Mouse (Mus musculus) CH12.LX (cell line): ENCODE results near the gene Vmn1r90. TPM values are rescaled to one million over a fixed set of nuclear protein-coding genes. Genes with fewer than 3 reads are reported as not detected.

Experiments
- DNase-seq: peaks from one replicate; pipeline ENCODE4 v3.0.0-alpha.2; 2013; ENCODE audit errors: extremely low read depth
- H3K27ac ChIP-seq: 2 replicates; pipeline ENCODE4 v1.5.1; 2012; ENCODE audit warnings: low read depth, mild to moderate bottlenecking, control low read depth, moderate library complexity; ENCODE audit not compliant: insufficient read depth
- H3K27me3 ChIP-seq: replicated peaks from 2 replicates; pipeline ENCODE3; 2012; ENCODE audit warnings: inconsistent platforms
- H3K36me3 ChIP-seq, 2 experiments: replicated peaks in 1 of 2; 2 replicates each; pipeline versions ENCODE3 to v1.6.1; 2012; ENCODE audit warnings: inconsistent platforms in 1 of 2, low read length in 1 of 2, mild to moderate bottlenecking in 1 of 2, mixed read lengths in 1 of 2, moderate library complexity in 1 of 2; ENCODE audit not compliant: control insufficient read depth in 1 of 2, insufficient read depth in 1 of 2
- H3K4me1 ChIP-seq, 2 experiments: 2 replicates each; pipeline ENCODE4 v1.6.1; 2012; ENCODE audit warnings: inconsistent platforms in 1 of 2, moderate library complexity in 1 of 2; ENCODE audit not compliant: insufficient read depth in 2 of 2, control insufficient read depth in 1 of 2
- H3K4me2 ChIP-seq: 2 replicates; pipeline ENCODE4 v1.6.1; 2012; ENCODE audit warnings: low read depth, mild to moderate bottlenecking, control low read depth; ENCODE audit not compliant: poor library complexity, insufficient read depth, severe bottlenecking
- H3K4me3 ChIP-seq, 3 experiments: fragments of 150-350 bp in 1 of 3; sonication (generic) in 1 of 3; replicated peaks in 1 of 3; 2 replicates each; pipeline versions ENCODE3 to v1.5.1; 2011 to 2012; ENCODE audit warnings: low read depth in 2 of 3, low read length in 2 of 3, mild to moderate bottlenecking in 2 of 3, moderate library complexity in 2 of 3, control low read depth in 1 of 3, improper control_type of control experiment in 1 of 3, inconsistent platforms in 1 of 3, mixed read lengths in 1 of 3; ENCODE audit not compliant: poor library complexity in 1 of 3
- H3K79me2 ChIP-seq: replicated peaks from 2 replicates; pipeline ENCODE4 v1.6.1; 2012; ENCODE audit warnings: mild to moderate bottlenecking, moderate library complexity; ENCODE audit not compliant: control insufficient read depth, poor library complexity, insufficient read depth, severe bottlenecking; ENCODE audit errors: extremely low read depth
- H3K9ac ChIP-seq: 2 replicates; pipeline ENCODE4 v1.6.1; 2012; ENCODE audit warnings: low read depth, mild to moderate bottlenecking, control low read depth, moderate library complexity; ENCODE audit not compliant: insufficient read depth
- H3K9me3 ChIP-seq: replicated peaks from 2 replicates; pipeline ENCODE3; 2012; ENCODE audit warnings: low read length, inconsistent platforms, mixed read lengths
- CHD1 ChIP-seq: IDR thresholded peaks from 2 replicates; pipeline ENCODE4 v1.6.1; 2012; ENCODE audit warnings: low read depth, low read length, improper control_type of control experiment, inconsistent platforms
- E2F4 ChIP-seq: IDR thresholded peaks from 2 replicates; pipeline ENCODE4 v1.6.1; 2011; ENCODE audit warnings: low read depth, low read length, improper control_type of control experiment; ENCODE audit not compliant: insufficient replicate concordance
- IRF4 ChIP-seq: IDR thresholded peaks from 2 replicates; pipeline ENCODE4 v1.6.1; 2014; ENCODE audit warnings: low read depth, mild to moderate bottlenecking, inconsistent platforms, low read length, improper control_type of control experiment
- JUND ChIP-seq: conservative IDR thresholded peaks from 2 replicates; pipeline ENCODE4 v1.6.1; 2011; ENCODE audit warnings: low read depth, low read length, improper control_type of control experiment
- KAT2A ChIP-seq: IDR thresholded peaks from 2 replicates; pipeline ENCODE4 v1.6.1; 2012; ENCODE audit warnings: low read length, improper control_type of control experiment, inconsistent platforms; ENCODE audit not compliant: insufficient replicate concordance
- MAFK ChIP-seq: IDR thresholded peaks from 2 replicates; pipeline ENCODE4 v1.6.1; 2011; ENCODE audit warnings: low read length, improper control_type of control experiment; ENCODE audit not compliant: insufficient replicate concordance
- MEF2A ChIP-seq: IDR thresholded peaks from 2 replicates; pipeline ENCODE4 v1.6.1; 2014; ENCODE audit warnings: low read depth, mild to moderate bottlenecking, inconsistent platforms, low read length, improper control_type of control experiment, borderline replicate concordance
- MXI1 ChIP-seq: IDR thresholded peaks from 2 replicates; pipeline ENCODE4 v1.6.1; 2011; ENCODE audit warnings: mild to moderate bottlenecking, low read depth, low read length, improper control_type of control experiment
- MYC ChIP-seq: IDR thresholded peaks from 2 replicates; pipeline ENCODE4 v1.6.1; 2011; ENCODE audit warnings: low read depth, mild to moderate bottlenecking, improper control_type of control experiment, low read length
- NELFE ChIP-seq: IDR thresholded peaks from 2 replicates; pipeline ENCODE4 v1.6.1; 2011; ENCODE audit warnings: low read depth, low read length, improper control_type of control experiment
- NRF1 ChIP-seq: IDR thresholded peaks from 2 replicates; pipeline ENCODE4 v1.6.1; 2014; ENCODE audit warnings: low read depth, mild to moderate bottlenecking, inconsistent platforms, low read length, improper control_type of control experiment, moderate library complexity
- POLR2A ChIP-seq: IDR thresholded peaks from 2 replicates; pipeline ENCODE4 v1.6.1; 2011; ENCODE audit warnings: low read depth, mild to moderate bottlenecking, improper control_type of control experiment, low read length
- SMC3 ChIP-seq: IDR thresholded peaks from 2 replicates; pipeline ENCODE4 v1.6.1; 2011; ENCODE audit warnings: low read depth, low read length, improper control_type of control experiment
- TBP ChIP-seq: conservative IDR thresholded peaks from 2 replicates; pipeline ENCODE4 v1.6.1; 2011; ENCODE audit warnings: low read depth, low read length, improper control_type of control experiment
- TCF12 ChIP-seq: IDR thresholded peaks from 2 replicates; pipeline ENCODE4 v1.6.1; 2014; ENCODE audit warnings: low read depth, mild to moderate bottlenecking, inconsistent platforms, low read length, improper control_type of control experiment
- UBTF ChIP-seq: IDR thresholded peaks from 2 replicates; pipeline ENCODE4 v1.6.1; 2012; ENCODE audit warnings: low read depth, mild to moderate bottlenecking, inconsistent platforms, low read length, improper control_type of control experiment, moderate library complexity
- USF1 ChIP-seq: IDR thresholded peaks from 2 replicates; pipeline ENCODE4 v1.6.1; 2014; ENCODE audit warnings: low read depth, mild to moderate bottlenecking, inconsistent platforms, low read length, improper control_type of control experiment
- USF2 ChIP-seq: conservative IDR thresholded peaks from 2 replicates; pipeline ENCODE4 v1.6.1; 2011; ENCODE audit warnings: low read depth, low read length, improper control_type of control experiment
- ZKSCAN1 ChIP-seq: IDR thresholded peaks from 2 replicates; pipeline ENCODE4 v1.6.1; 2012; ENCODE audit warnings: low read depth, inconsistent platforms, low read length, improper control_type of control experiment, borderline replicate concordance
- ZNF384 ChIP-seq: IDR thresholded peaks from 2 replicates; pipeline ENCODE4 v1.6.1; 2012; ENCODE audit warnings: low read depth, low read length, improper control_type of control experiment, inconsistent platforms
- dilution Hi-C: fragments of 300-500 bp; cut with MboI; formaldehyde crosslinking; loops from 2 replicates; pipeline ENCODE4 v1.14.3; 2020; ENCODE audit warnings: low sequenced_read_pairs; ENCODE audit not compliant: extremely low pct_unique_long_range_greater_than_20kb, extremely low pct_ligation_motif_present
- in situ Hi-C: fragments of 300-500 bp; cut with MboI; formaldehyde crosslinking; loops from 3 replicates; pipeline ENCODE4 v1.14.3; 2019; ENCODE audit warnings: low sequenced_read_pairs, low pct_ligation_motif_present, low pct_unique_long_range_greater_than_20kb, mixed read lengths
- polyA plus RNA-seq: library from polyadenylated mRNA; unstranded; fragments of >175 nt; gene quantifications from 2 replicates; pipeline ENCODE4 v1.2.1, GENCODE M21; 2012; ENCODE audit warnings: low read depth; ENCODE audit not compliant: insufficient read length
- total RNA-seq, 2 experiments: library from RNA; depleted of rRNA; stranded (reverse); fragments of 300-350 nt in 1 of 2; fragments of >200 nt in 1 of 2; gene quantifications; 2 replicates each; pipeline ENCODE4 v1.2.3; 2012 to 2014

The Vmn1r90 gene
- total and polyA plus RNA-seq, 3 experiments = not detected

DNA sequence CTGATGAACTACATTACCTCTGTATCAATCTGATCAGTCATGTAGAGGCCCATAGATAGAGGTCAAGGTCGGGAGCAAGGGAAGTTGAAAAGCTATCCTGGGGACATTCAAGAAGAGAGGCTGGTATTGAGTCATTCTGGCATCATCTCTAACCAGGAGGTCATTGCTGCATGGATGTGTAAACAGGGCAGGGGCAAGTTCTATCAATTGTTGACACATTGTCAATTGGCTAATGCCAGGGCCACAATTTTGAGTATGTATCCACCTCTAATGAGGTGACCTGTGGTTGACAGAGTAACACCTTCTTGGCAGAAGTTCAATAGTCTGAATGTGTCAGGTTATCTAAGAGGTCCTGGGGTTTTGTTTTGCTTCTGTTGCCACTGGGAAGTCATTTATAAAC, 38.0 kb downstream of the Vmn1r90 start:
- Histone ChIP-seq H3K4me2 (no peak overlapping the region), H3K27ac (no peak overlapping the region), H3K27me3 (no peaks in the 10 kb centered on the region), H3K36me3 (no peaks in the 10 kb centered on the region), H3K4me1 (no peaks in the 10 kb centered on the region)
- DNase-seq = no peak
- no peak for TF ChIP-seq MEF2A
- no peak for TF ChIP-seq JUND
- TF ChIP-seq E2F4 = no peak
- no peak for TF ChIP-seq TCF12
- TF ChIP-seq CHD1 = no peak
- no peak for TF ChIP-seq NRF1
- TF ChIP-seq NELFE = no peak
- TF ChIP-seq POLR2A = no peak
- no peak for TF ChIP-seq SMC3
- TF ChIP-seq MYC = no peak
- no peak for TF ChIP-seq USF2
- no peak for TF ChIP-seq MAFK
- no peak for TF ChIP-seq MXI1
- TF ChIP-seq, all 38 proteins: peak for 0
- dilution Hi-C loops = no loop called here
- no peak overlapping the region for H3K4me3 ChIP-seq
- no peaks in the 10 kb centered on the region for H3K79me2 ChIP-seq
- H3K9ac ChIP-seq = no peak overlapping the region
- in situ Hi-C loops = no loop called here
- H3K9me3 ChIP-seq = peaks cover 37% of the 10 kb centered on the region

DNA sequence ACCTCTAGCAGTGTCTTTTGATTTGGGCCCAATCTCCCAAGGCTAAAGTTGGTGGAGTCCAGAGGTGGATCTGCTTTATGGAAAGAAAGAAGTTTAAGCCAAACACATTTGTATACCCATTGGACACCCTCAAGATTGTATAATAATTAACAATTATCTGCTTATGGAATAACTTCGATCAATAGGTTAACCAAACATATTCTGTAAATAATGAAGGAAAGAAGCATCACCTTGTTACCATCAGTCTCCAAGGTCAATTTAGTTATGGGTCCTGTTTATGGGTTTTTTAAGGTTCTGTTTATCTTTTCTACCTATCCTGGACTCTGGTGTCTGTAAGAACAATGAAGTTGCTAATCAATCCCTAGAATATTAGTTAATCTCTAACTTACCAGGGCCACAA, 40.7 kb downstream of the Vmn1r90 start:
- dilution Hi-C loops (no loop called here), in situ Hi-C loops (no loop called here)
- Histone ChIP-seq H3K27ac (no peak overlapping the region), H3K4me2 (no peak overlapping the region), H3K4me1 (no peaks in the 10 kb centered on the region), H3K27me3 (no peaks in the 10 kb centered on the region), H3K4me3 (no peak overlapping the region), H3K79me2 (no peaks in the 10 kb centered on the region), H3K36me3 (no peaks in the 10 kb centered on the region), H3K9ac (no peak overlapping the region), H3K9me3 (peaks cover 37% of the 10 kb centered on the region)
- DNase-seq = no peak
- TF ChIP-seq ZKSCAN1 (no peak), CHD1 (no peak), ZNF384 (no peak), IRF4 (no peak), UBTF (no peak), E2F4 (no peak), MAFK (no peak), KAT2A (no peak), TBP (no peak), TCF12 (no peak), USF1 (no peak), SMC3 (no peak)
